9 mouse cellular contexts compared by ENCODE assay signal in the genomic region with DNA sequence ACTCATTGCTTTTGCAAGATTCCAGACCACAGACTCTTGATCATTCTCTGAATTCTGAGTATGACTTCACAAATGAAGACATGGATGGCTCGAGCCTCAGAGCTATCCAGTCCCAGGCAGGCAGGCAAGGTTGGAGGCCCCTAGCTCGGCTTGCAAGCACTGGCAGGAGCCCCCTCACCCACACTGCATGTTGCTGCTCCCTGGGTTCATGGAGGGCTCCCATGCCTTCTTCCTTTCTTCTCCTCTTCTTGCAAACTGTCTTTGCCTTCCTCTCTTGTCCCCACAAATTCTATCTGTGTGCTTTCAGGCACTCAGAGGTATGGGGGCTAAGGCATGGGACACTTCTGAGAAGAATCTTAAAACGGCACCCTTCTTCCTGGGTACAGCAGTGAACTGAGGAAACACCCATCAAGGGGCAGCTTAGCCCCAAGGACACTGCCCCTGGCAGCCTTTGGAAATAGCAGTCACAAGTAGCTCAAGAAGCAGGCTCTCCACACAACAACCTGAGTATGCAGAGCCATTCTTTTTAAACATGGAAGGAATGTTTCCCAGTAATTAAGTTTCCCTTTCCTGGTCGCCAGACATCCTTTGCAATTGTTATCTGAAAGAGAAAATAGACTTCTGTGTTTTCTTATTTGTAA. TPM values are rescaled to one million over a fixed set of nuclear protein-coding genes. Genes with fewer than 3 reads are reported as not detected.
DNase-seq lines count a peak whose midpoint lies in the region; ATAC-seq and TF ChIP-seq lines count a peak whose summit lies in the region.
"Had no signal": no experiment of that assay in that cellular context is flagged by ENCODE, and none has a peak within 500 bp of the region (broad histone marks: within the 10 kb centered on the region; RNA-seq: fewer than 3 reads in every experiment).

No protein-coding gene starts in this region.

- no peaks in the 10 kb centered on the region for H3K27me3 ChIP-seq in limb, embryonic 14.5 days (ENCODE audit: control insufficient read depth, insufficient read depth, low read length)
- H3K27me3 ChIP-seq in stomach, embryonic 15.5 days (replicated peaks), result no peaks in the 10 kb centered on the region
- no peaks in the 10 kb centered on the region for H3K27me3 ChIP-seq in cerebellum, adult 2 months (ENCODE audit: control insufficient read depth, insufficient read depth, low read length)

- WGBS in limb, embryonic 14.5 days, result 47% methylated on average over 4 of the region's 4 CpGs
- 60% methylated on average over 4 of the region's 4 CpGs for WGBS in stomach, embryonic 15.5 days
- WGBS in cerebellum, adult 2 months, result 76% methylated on average over 4 of the region's 4 CpGs

- TF ChIP-seq CTCF in cerebellum, adult 2 months (IDR thresholded peaks at IDR 0.05; ENCODE audit: borderline replicate concordance, insufficient read depth, low read depth, low read length), result no peak

- peaks cover 61% of the 10 kb centered on the region for H3K4me1 ChIP-seq in limb, embryonic 14.5 days (ENCODE audit: control insufficient read depth, insufficient read depth, low read length)
- H3K4me1 ChIP-seq in stomach, embryonic 15.5 days, result 0 out of 2 replicates have a peak, but pooled peaks cover 4% of the 10 kb centered on the region
- H3K4me1 ChIP-seq in cerebellum, adult 2 months (ENCODE audit: control insufficient read depth, insufficient read depth, low read length), result peaks cover 8% of the 10 kb centered on the region; the same call in 1 of the 2 replicates

- H3K36me3 ChIP-seq in limb, embryonic 14.5 days (ENCODE audit: control insufficient read depth, insufficient read depth, low read length), result no peaks in the 10 kb centered on the region
- H3K36me3 ChIP-seq in stomach, embryonic 15.5 days, result no peaks in the 10 kb centered on the region

- 0 out of 2 replicates have a peak overlapping the region, but pooled peaks have one; percentile 28 for H3K9ac ChIP-seq in limb, embryonic 14.5 days (ENCODE audit: low read depth, low read length, severe bottlenecking)
- no peak overlapping the region for H3K9ac ChIP-seq in stomach, embryonic 15.5 days

- no peaks in the 10 kb centered on the region for H3K9me3 ChIP-seq in limb, embryonic 14.5 days (ENCODE audit: control insufficient read depth, low read length)
- no peaks in the 10 kb centered on the region for H3K9me3 ChIP-seq in stomach, embryonic 15.5 days

- no peak for ATAC-seq in limb, embryonic 14.5 days (ENCODE audit: low FRiP score, low read depth)
- no peak for ATAC-seq in stomach, embryonic 15.5 days (ENCODE audit: insufficient read depth, low FRiP score, low read depth)

- peak; percentile 59 for DNase-seq in embryo, embryonic 10.5 days (ENCODE audit: low spot score)
- no peak for DNase-seq in embryo, embryonic 10 days (ENCODE audit: low spot score)
- peak; percentile 5 for DNase-seq in thymus, postnatal 14 days
- no peak for DNase-seq in thymus, postnatal 4 days
- no peak for DNase-seq in limb, embryonic 14.5 days (ENCODE audit: low spot score)
- no peak for DNase-seq in right cerebral cortex, postnatal 36 days (ENCODE audit: low spot score in 2 of 2)
- no peak for DNase-seq in cerebellum, adult 2 months
- DNase-seq: kidney, postnatal 25 days had no signal

- peak overlapping the region; percentile 80 for H3K27ac ChIP-seq in limb, embryonic 14.5 days (replicated peaks; ENCODE audit: low read depth, low read length)
- H3K27ac ChIP-seq in stomach, embryonic 15.5 days, result peak overlapping the region; percentile 62
- no peak overlapping the region for H3K27ac ChIP-seq in cerebellum, adult 2 months (ENCODE audit: insufficient read depth, low read length)

- TF ChIP-seq POLR2A in limb, embryonic 14.5 days (IDR thresholded peaks at IDR 0.05; ENCODE audit: borderline replicate concordance, extremely low read depth, insufficient read depth, insufficient read length), result no peak
- TF ChIP-seq POLR2A in cerebellum, adult 2 months (IDR thresholded peaks at IDR 0.05; ENCODE audit: borderline replicate concordance, insufficient read depth, low read length), result no peak

- no peak overlapping the region for H3K4me3 ChIP-seq in limb, embryonic 14.5 days (replicated peaks; ENCODE audit: low read length)
- H3K4me3 ChIP-seq in stomach, embryonic 15.5 days (replicated peaks), result no peak overlapping the region
- no peak overlapping the region for H3K4me3 ChIP-seq in cerebellum, adult 2 months (replicated peaks; ENCODE audit: insufficient read depth, low read depth, low read length)

- H3K4me2 ChIP-seq in limb, embryonic 14.5 days (replicated peaks; ENCODE audit: low read depth, low read length, severe bottlenecking), result no peak overlapping the region
- no peak overlapping the region for H3K4me2 ChIP-seq in stomach, embryonic 15.5 days

RNA-seq across cellular contexts. Expression of gene Zfp957, which starts 44.3 kb away (rescaled TPM):
- not detected in 2 replicates for polyA plus RNA-seq in limb, embryonic 14.5 days (2012; rRNA removed)
- not detected in 2 replicates for polyA plus RNA-seq in limb, embryonic 14.5 days (2014; fragmentation: Nextera tagmentation; extraction: Ambion mirVana)
- not detected in 2 replicates for polyA plus RNA-seq in stomach, embryonic 15.5 days (2015; fragmentation: Nextera tagmentation; extraction: Ambion mirVana)
- polyA plus RNA-seq in cerebellum, adult 2 months (2012; rRNA removed), result not detected in 2 replicates

Comparison
In these comparisons a context has a peak if more than half of its experiments do, and no peak if none do; other contexts are left out.
1. DNase-seq: peak in embryo, embryonic 10.5 days (single experiment) and thymus, postnatal 14 days (single experiment); none in embryo, embryonic 10 days (single experiment), thymus, postnatal 4 days (single experiment), limb, embryonic 14.5 days (single experiment), right cerebral cortex, postnatal 36 days (0 of 2) and cerebellum, adult 2 months (0 of 2).